Mouse (Mus musculus) kidney, adult 2 months (tissue): ENCODE results near the gene Kirrel3.

Experiments used
- CTCF ChIP-seq: fragments of 200-500 bp; conservative IDR thresholded peaks from 2 replicates; pipeline ENCODE4 v1.5.1; 2011; ENCODE audit warnings: low read depth, mild to moderate bottlenecking, control low read depth, low read length, moderate library complexity, mixed read lengths; ENCODE audit not compliant: insufficient read depth, insufficient read length
- POLR2A ChIP-seq: fragments of 200-500 bp; IDR thresholded peaks from one replicate; pipeline ENCODE4 v1.6.1; 2011; ENCODE audit warnings: low read depth, low read length, control low read depth

DNA sequence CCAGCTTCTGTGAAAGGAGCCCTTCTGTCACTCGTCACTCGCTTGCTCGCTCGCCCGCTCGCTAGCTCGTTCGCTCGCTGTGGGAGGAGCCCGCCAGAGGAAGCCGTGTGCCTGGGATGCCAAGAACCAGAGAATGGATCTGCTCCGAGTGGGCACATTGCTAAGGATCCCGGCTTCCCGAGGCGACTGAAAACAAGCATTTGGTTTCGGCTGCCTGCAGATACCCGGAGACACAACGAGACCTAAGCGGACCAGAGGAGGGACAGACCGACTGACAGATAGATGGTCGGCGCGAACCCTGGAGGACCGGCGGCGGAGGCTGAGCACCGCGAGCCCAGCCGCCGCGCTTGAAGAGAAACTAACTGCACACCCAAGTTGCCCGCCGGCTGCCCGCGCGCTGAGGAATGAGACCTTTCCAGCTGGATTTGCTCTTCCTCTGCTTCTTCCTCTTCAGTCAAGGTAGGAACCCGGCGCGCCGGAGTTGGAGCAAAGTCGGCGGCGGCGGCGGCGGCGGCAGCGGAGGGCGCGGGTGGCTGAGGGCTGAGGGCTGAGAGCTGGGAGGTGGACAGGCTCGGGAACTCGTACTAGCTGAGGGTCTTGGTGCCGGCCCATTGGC, 3.1 kb downstream of the Kirrel3 start:
- TF ChIP-seq CTCF = no peak
- no peak for TF ChIP-seq POLR2A
